Mouse (Mus musculus) heart, adult 8-10 months (tissue): ENCODE data around the gene Magi2. TPM values are rescaled to one million over a fixed set of nuclear protein-coding genes. Genes with fewer than 3 reads are reported as not detected.

Experiments used
- DNase-seq: peaks from one replicate; pipeline ENCODE4 v3.0.0; 2022; ENCODE audit warnings: low spot score
- total RNA-seq, 4 experiments: library from RNA; stranded (reverse); gene quantifications; 2 replicates each; pipeline ENCODE4 v1.2.4; 2022

Magi2 gene
- total RNA-seq, 4 experiments from 2014 or later, result 9.1 to 11.6 (median 9.6) TPM

DNA sequence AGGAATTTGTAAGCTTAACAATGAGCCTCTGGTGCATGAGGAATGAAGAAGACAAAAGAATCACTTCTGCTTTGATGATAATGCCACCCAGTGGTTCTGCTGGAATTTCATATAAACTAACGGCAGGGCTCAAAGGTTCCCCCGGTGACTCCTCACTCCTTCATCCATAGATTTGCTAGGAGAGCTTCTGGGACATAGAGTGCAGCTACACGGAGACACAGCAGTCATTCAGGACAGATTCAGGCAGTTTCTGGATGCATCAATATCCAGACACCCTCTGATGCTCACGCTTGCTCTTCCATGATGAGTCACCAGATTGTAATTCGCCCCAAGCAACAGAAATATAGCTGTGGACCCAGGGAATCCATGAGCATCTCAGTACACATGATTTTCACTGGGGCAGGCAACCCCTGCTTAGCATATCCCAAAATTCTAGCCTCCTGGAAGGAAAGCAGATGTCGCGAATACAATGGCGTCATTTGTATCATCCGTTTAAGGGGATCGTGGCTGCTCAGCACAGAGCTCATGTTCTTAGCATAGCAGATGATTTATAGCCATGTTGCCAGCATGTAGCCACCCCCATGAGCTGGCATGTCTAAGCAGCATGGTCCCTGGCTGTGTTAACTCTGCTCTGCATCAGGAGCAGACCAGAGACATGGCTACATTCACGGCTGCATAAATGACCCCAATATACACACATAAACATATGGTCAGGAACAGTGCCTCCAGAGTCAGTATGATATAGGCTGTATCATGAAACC is 1426.8 kb downstream of the Magi2 start:
- DNase-seq, result no peak

DNA sequence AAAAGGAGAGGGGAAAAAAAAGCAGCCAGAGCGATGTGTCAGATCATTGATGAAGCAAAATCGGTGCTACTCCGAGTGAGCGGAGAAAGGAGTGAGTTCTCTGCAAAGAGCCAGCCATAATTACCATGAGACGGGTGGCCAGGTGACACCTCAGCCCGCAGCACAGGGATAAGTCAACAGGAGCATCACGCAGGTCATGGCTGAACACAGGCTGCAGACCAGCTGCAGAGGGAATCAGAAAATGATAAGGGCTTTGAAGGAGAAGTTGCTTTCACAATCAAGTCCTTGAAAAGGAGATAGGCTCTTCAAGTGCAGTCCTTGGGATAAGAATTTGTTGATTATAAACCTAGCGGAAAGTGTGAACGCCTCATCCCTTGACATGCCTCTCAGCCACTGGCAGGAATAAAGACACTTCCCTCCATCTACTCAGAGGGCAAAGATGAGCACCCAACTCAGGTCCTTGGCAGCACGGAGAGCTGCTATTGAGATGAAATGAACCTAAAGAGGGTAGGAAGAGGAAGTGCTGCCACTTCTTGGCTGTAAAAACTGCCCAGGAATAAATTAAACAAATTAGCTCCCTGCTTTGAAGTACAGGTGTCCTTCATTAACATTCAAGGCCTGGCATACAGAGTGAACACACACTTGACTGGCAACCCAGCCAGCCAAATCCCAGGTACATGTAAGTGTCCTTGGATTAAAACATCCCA is 1428.1 kb downstream of the Magi2 start:
- no peak for DNase-seq

DNA sequence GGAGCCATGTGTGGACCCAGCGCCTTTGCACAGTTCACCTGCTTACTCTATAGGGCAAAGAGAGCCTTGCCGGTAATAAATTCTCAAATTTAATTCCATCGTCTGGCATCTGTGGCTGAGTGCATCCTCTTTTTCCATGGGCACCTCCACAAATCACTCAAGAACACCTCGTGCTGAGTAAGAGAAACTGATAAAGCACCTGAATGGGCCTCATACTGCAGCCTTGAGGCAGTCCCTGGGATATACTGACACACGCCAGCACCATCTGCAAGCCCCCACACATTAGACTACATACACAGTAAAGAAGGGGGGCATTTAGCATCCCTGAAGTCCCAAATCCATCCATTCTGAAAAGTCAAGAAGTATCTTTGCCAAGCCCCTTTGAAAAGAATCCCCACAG is 1430.2 kb downstream of the Magi2 start:
- DNase-seq, result no peak

DNA sequence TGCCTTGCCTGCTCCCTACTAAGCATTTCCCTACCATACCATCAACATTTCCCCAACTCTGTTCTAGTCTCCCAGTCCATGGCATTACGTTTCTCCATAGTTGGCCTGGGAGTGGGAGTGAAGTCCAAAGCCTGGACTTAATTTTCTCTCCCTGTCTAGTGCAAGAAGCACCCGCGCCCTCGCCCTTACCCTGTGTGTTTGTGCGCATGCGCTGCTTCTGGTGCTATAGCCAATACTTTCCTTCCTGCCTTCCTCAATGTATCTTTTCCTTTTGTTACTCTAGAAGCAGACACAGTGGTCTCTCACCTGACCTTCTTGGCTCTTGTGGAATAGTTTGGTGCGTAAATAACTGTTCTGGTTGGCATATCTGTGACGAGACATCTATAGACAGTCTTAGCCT is 1440.8 kb downstream of the Magi2 start:
- DNase-seq, result no peak

DNA sequence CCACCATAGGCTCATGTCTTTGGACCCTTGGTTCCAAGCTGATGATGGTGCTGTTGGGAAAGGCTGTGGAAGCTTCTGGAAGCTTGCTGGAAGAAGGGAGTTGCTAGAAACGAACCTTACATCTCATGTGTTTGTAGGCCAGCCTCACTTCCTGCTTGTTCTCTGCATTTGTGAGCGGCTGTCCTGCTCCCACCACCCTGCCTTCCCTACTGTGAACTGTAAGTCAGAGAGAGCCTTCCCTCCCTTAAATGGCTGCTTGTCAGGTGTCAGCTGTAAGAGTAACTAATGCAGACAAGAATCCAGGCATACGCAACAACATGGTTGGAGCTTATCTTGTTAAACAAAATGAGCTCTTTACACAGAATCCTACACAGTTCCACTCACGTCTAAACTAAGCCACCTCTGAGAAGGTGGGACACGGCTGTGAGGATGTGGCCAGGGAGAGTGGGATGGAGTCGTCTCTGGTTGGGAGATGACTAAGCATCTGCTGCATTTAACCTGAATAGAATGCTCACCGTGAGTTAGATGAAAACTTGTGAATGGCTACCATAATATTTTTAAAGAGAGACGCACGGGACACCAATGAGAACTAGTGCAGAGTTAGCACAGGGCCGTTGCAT is 1442.0 kb downstream of the Magi2 start:
- DNase-seq, result no peak

DNA sequence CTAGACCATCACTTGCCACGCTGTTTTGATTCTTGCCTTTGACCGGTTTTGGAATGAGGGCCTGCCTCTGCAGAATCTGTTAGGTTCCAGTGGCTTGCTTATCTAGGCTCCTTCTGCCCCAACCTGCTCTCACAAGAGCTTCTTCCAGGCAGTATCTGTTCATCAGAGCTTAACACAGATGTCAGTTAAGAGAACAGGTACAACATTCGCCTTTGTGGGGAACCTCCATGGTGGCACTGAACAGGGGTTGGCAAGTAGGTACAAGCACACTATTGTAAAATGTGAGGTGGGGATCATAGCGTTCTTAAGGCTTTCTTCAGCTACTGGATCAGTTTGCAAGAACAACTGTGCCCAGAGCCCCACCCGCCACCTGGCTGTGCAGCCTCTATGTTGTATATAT is 1442.6 kb downstream of the Magi2 start:
- DNase-seq, result no peak

DNA sequence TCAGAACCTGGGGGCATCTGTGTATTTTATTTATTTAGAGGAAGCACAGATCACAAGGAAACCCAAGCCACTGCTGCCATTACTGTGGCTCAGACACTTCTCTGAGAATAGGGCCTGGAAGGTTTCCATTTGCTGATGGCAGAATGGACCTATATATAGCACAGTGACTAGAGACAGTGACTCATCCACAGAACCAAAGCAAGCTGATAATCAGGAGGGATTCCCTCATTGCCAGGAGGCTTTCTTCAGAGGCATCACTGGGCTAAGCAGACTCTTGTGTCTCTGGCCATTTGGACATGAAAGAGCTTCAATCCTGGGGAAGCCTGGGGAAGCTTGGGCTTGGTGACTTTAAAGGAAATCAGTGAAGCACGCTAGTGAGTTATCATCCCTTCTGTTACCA is 1445.0 kb downstream of the Magi2 start:
- DNase-seq, result peak; percentile 37

DNA sequence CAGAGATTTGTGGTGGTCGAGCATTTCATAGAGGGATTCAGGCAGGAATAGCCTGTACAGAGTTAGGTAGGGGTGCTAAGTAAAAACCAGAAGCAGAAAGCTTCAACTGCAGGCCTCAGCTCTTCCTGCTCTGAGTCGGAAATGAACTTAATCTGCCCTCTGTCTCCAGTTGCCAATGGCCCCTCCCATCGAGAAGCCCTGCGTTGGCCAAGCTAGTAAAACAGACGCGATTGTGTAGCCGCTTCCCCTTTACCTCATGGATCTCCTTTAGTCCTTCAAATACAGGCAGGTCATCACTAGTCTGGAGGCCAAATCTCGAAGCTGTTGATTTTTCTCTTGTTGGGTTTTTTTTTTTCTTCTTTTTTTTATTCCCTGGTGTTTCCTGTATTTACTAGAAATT is 1447.7 kb downstream of the Magi2 start:
- DNase-seq, result no peak

DNA sequence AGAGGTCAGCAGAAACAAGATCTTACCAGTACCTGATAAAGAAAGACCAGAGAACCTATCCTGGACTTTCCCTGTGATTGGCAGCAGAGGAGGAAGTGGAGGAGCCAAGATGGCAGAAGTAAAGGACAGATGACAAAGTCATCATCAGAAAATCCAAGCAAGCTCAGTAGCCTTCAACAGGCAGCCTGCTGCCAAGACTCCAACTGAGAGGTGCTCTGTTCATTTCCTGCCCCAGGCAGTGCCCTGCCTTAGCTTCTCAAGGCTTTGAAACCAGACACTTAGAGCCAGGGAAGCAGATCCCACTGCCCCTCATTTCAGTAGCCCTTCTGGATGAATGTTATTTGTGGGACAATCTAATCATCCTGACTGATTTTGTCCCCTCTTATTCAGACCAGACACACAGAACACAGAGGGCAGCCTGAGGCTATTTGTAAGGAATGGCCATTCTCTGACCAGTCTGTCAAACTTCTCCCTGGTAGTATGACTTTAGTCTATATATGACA is 1448.4 kb downstream of the Magi2 start:
- no peak for DNase-seq

DNA sequence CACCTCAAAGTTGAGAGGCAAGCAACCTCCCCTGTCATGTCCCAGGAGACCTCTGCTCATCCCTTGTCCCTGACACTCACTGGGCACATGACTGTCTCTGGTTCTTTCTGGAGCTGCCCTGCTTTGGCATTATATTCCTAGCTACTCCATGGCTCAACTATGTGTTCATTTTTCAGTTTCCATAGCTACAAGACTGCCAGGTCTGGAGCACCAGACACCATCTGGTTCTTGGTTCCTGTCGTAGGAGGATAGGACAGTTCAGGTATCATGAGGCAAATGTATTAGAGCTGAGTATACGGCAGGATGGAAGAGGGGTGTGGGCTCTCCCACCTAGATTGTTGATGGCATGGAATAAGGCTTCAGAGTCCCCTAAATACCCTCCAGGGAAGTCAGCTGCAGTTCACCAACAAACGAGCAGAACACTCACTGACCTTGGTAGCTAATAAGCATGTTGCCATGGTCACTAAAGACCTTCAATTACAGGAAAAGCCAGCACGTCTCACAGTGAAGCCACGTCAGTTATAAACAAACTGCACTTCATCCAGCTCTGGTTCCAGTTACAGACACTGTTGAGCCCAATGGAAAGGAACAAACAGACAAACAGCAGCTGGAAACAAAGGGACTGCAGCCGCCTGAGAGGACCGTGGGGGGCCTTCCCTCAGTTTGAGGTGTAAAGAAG is 1449.5 kb downstream of the Magi2 start:
- no peak for DNase-seq

DNA sequence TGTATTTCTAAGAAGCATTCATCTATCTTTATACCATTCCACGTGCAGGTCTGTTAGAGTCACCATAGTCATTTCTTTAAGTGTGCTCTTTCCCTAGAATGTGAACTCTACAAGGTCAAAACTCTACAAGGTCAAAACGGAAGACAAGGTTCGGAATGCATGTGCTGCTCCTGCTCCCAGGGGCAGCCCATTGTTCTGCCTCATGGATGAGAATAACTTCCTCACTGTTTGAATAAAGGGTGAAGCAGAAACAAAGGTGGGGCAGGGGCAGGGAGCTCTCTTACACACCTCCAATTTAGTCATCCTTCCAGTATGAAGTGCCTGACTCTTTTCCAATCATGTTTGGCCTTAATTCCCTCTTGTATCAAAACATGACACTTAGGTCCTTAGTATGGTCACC is 1450.4 kb downstream of the Magi2 start:
- DNase-seq, result no peak

DNA sequence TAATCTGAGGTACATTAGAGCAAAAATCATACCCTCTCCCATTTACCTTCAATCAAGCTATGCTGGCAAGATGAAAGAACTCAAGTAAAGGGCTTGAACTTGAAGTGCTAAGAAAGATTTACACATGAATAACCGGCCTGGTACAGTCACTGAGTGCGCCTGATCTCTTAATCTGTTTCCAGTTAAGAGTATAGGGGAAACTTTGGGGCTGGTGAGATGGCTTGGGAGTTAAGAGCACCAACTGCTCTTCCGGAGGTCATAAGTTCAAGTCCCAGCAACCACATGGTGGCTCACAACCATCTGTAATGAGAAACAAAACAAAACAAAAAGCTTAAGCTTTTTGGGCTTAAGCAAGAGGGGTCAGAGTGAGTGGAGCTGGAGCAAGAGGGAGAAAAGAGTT is 1451.7 kb downstream of the Magi2 start:
- DNase-seq, result no peak

DNA sequence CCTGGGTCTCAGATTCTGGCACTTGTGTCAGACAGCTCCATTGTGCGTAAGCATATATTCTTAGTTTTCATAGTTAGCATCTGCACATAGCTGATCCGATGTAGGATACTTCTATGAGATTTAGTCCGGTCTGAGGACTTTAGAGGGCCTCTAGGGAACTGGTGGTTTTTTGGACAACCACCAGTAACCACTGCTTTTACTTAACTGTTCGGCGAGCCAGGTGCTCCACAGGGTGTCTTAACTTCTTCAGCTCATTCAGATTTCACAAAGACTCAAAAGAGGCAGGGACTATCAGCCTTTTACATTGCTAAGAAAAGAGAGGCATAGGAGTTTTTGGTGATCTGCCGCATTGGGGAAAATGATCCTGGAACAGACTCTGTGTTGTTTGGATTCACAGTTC is 1453.1 kb downstream of the Magi2 start:
- no peak for DNase-seq

DNA sequence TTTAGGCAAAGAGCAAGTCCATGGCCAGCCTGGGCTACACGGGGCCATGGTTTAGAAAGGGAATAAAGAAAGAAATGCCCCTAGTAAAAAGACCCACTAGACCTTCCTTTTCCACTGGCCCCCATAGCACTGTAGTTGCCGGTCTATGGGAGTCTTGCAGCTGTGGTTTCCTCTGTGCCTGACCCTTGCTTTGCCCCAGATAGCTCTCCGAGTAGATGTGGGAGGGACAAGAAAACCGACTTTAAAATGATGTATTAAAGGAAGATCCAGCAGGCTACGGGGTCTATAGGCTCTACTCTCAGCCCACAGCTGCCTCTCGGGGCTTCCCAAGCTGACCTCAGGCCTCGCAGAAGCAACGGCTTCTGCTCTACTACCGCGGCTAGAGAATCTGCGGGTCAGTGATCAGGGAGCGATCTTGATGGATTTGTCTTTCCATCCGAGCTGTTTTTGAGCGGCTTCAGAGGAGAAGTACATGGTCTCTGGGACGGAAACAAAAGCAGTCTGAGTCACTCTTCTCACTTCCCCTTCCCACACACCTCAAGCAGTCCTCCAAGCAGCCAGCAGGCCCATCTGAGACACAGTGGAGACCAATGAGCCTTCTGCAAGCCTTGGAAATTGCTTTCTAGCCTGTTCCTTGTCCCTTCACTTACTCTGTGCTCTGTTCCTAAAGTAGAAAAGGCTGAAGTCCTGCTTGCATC is 1454.1 kb downstream of the Magi2 start:
- DNase-seq, result peak; percentile 9

DNA sequence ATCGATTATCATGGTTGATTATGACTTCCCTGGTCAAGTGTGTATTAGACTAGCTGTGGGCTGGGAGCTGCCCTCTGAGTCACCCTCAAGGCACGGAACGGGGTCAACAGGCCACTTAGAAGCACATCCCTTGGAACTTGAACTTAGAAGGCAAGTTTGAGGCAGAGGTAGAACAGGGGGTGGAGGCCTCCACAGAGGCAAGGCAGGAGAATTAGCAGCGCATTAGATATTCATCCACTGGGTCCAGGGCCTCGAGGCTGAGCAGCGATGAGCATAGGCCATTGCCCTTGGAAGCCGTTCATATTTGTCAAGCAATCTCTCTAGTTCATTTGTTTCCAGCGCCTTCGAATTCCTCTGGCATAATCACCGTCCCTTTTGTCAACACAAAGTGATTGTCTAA is 1454.8 kb downstream of the Magi2 start:
- DNase-seq, result no peak

DNA sequence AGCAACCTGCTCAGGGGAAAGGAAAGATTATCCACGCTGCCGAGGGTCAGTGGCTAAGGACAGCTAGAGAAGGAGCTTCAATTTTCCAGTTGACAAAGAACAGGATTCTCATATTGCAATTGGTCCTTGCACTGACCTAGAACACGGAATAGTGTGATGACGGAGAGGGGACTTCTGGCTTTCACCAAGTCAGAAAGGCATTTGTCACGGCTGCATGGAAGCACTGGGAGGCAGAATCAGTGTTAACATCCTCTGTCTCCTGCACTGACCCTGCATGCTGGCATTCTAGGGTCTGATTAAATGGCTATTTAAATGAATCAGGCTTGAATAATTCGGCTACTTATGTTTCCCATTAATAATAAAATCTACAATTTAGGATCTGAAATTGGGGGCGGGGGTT is 1455.4 kb downstream of the Magi2 start:
- DNase-seq, result no peak

DNA sequence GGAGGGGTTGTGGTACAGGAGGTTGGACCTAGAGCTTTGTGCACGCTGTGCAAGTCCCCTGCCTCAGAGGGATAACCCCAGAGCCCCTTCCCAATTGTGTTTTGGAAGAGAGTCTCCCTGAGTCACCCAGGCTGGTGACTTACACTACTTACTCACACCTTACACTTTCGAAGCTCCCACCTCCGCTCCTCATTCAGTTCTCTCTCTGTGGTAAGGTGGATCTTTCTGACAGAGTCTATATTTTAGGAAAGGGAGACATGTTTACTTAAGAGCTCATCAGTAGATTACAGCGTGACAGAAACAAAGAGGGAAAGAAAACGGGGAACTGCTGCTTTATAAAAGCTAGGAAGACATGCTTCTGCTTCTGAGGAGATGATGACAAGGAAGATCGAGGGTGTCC is 1457.3 kb downstream of the Magi2 start:
- DNase-seq, result no peak

DNA sequence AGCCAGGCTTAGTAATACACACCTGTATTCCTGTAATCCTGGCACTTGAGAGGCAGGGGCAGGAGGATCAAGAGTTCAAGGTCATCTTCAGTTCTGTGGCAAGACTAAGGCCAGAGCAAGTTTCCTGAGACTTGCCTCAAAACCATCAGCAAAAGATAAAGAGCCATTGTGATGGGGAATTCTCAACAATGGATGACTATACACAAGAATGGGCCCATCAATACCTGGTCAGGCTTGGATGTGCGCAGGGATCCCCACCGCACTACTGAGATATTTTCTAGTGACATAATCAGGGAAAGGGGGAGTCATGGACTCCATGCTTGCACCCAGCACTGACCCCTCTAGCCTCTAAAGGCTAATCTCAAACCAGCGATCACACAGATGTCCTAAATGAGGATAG is 1465.4 kb downstream of the Magi2 start:
- DNase-seq, result no peak

DNA sequence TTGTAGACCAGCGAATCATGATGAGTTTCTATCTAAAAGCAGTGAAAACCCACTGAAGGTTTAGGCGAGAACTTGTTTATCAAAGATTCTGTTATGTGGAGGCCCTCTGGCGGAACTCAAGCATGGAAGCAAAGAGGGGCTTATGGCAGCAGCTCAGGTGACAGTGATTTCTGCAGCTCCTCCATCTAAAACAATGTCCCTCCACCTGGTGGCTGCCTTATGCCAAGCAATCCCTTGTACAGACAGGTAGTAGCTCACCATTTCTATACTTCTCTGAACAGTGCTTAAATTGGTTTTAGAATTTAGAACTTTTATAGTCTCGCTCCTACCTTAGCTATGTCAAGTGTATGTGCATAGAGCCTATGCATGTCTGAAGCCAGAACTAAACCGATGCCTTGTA is 1472.3 kb downstream of the Magi2 start:
- no peak for DNase-seq

DNA sequence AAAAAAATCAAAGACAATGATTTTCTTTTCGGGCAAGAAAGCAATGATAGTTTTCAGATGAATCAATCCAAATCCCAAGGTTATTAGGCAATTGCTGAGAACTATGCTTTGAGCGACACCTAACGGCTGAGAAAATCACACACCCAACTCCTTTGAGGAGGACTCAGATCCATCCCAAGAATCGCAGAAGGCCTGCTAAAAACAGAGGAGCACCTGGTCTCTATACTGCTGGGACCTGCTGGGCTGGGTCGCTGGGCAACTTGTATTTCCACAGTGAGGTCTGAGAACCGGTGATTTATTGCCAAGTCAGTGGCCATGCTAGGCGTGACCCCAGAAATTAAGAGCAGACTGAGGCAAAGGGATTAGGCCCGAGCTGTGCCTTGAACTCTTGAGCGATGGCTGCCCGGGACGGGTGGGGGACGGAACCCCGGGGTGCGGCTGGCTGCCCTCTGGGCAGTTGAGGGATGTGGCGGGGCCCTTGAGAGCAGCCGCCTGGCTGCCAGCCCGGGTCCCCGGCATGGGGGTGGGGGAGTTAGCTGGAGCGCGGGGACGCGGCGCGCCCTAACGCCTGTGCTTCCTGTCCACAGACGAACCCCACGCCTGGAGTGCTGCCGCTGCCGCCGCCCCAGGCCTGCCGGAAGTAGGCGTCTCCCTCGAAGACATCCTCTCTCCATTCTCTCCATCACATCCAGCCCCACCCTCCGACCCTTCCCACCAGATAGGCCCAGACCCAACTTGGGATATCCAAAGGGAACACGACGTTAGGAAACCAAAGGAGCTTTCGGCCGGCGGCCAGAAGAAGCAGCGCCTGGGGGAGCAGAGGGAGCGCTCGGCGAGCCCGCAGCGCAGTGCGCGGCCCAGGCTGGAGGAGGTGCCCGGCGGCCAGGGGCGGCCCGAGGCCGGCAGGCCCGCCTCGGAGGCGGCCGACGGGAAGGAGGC is 1474.9 kb downstream of the Magi2 start:
- peak; percentile 86 for DNase-seq
